Mouse (Mus musculus): Measurements from ENCODE around the gene Dhx35. TPM values are rescaled to one million over a fixed set of nuclear protein-coding genes. Genes with fewer than 3 reads are reported as not detected.

Dhx35 gene
- polyA plus RNA-seq, 1 experiment from 2014 or later, result 11.6 TPM

- Histone ChIP-seq H3K27ac (no peak overlapping the region), H3K9me3 (no peaks in the 10 kb centered on the region), H3K9ac (no peak overlapping the region), H3K4me3 (no peak overlapping the region), H3K4me2 (no peak overlapping the region), H3K36me3 (peaks cover 30% of the 10 kb centered on the region), H3K27me3 (no peaks in the 10 kb centered on the region), H3K4me1 (0 out of 2 replicates have a peak, but pooled peaks cover 3% of the 10 kb centered on the region)
- ATAC-seq (ENCODE audit: insufficient number of reproducible peaks, low FRiP score, low TSS enrichment, low read depth), result no peak
These were observed 21.1 kb downstream of the Dhx35 start for GRCm38 (mm10) chr2:158815686-158816085.

GRCm38 (mm10) chr2:158816239-158816638 lies 21.6 kb downstream of the Dhx35 start:
- H3K4me3 ChIP-seq, result no peak overlapping the region
- H3K27ac ChIP-seq, result no peak overlapping the region
- H3K4me1 ChIP-seq, result 0 out of 2 replicates have a peak, but pooled peaks cover 3% of the 10 kb centered on the region
- 93% methylated on average over 4 of the region's 4 CpGs for WGBS
- no peaks in the 10 kb centered on the region for H3K9me3 ChIP-seq
- no peak overlapping the region for H3K9ac ChIP-seq
- H3K36me3 ChIP-seq, result peaks cover 34% of the 10 kb centered on the region
- no peaks in the 10 kb centered on the region for H3K27me3 ChIP-seq
- ATAC-seq (ENCODE audit: insufficient number of reproducible peaks, low FRiP score, low TSS enrichment, low read depth), result no peak
- no peak overlapping the region for H3K4me2 ChIP-seq

GRCm38 (mm10) chr2:158817708-158818107 lies 23.1 kb downstream of the Dhx35 start:
- Histone ChIP-seq H3K27me3 (no peaks in the 10 kb centered on the region), H3K36me3 (peaks cover 38% of the 10 kb centered on the region)
- 87% methylated on average over 8 of the region's 8 CpGs for WGBS

GRCm38 (mm10) chr2:158828124-158828523 lies 33.5 kb downstream of the Dhx35 start:
- H3K36me3 ChIP-seq, result peaks cover 53% of the 10 kb centered on the region
- no peak overlapping the region for H3K27ac ChIP-seq
- no peaks in the 10 kb centered on the region for H3K9me3 ChIP-seq
- no peak overlapping the region for H3K4me2 ChIP-seq
- 92% methylated on average over 2 of the region's 2 CpGs for WGBS
- H3K4me1 ChIP-seq, result no peaks in the 10 kb centered on the region
- H3K4me3 ChIP-seq, result no peak overlapping the region
- no peak overlapping the region for H3K9ac ChIP-seq
- ATAC-seq (ENCODE audit: insufficient number of reproducible peaks, low FRiP score, low TSS enrichment, low read depth), result no peak
- H3K27me3 ChIP-seq, result no peaks in the 10 kb centered on the region

More at GRCm38 (mm10) chr2:158817708-158818107, 23.1 kb downstream of the Dhx35 start:
- Histone ChIP-seq H3K4me3 (no peak overlapping the region), H3K4me1 (0 out of 2 replicates have a peak, but pooled peaks cover 3% of the 10 kb centered on the region), H3K4me2 (no peak overlapping the region), H3K9ac (no peak overlapping the region), H3K9me3 (no peaks in the 10 kb centered on the region), H3K27ac (no peak overlapping the region)
- no peak for ATAC-seq (ENCODE audit: insufficient number of reproducible peaks, low FRiP score, low TSS enrichment, low read depth)

GRCm38 (mm10) chr2:158829746-158830145 lies 35.1 kb downstream of the Dhx35 start:
- Histone ChIP-seq H3K4me3 (no peak overlapping the region), H3K4me1 (no peaks in the 10 kb centered on the region), H3K27ac (no peak overlapping the region), H3K9ac (no peak overlapping the region), H3K9me3 (no peaks in the 10 kb centered on the region), H3K36me3 (peaks cover 47% of the 10 kb centered on the region), H3K4me2 (no peak overlapping the region), H3K27me3 (no peaks in the 10 kb centered on the region)
- WGBS, result 80% methylated on average over 6 of the region's 6 CpGs
- ATAC-seq (ENCODE audit: insufficient number of reproducible peaks, low FRiP score, low TSS enrichment, low read depth), result no peak

- no peak for ATAC-seq (ENCODE audit: insufficient number of reproducible peaks, low FRiP score, low TSS enrichment, low read depth)
- WGBS, result 78% methylated on average over 5 of the region's 5 CpGs
These were observed 38.6 kb downstream of the Dhx35 start for GRCm38 (mm10) chr2:158833221-158833620.

GRCm38 (mm10) chr2:158833645-158834044 lies 39.0 kb downstream of the Dhx35 start:
- H3K9ac ChIP-seq, result no peak overlapping the region

More at GRCm38 (mm10) chr2:158833221-158833620, 38.6 kb downstream of the Dhx35 start:
- no peak overlapping the region for H3K9ac ChIP-seq
- H3K4me3 ChIP-seq, result no peak overlapping the region
- no peaks in the 10 kb centered on the region for H3K27me3 ChIP-seq
- H3K9me3 ChIP-seq, result no peaks in the 10 kb centered on the region
- H3K4me2 ChIP-seq, result no peak overlapping the region
- no peak overlapping the region for H3K27ac ChIP-seq
- no peaks in the 10 kb centered on the region for H3K4me1 ChIP-seq
- peaks cover 60% of the 10 kb centered on the region for H3K36me3 ChIP-seq

GRCm38 (mm10) chr2:158843287-158843686 lies 48.7 kb downstream of the Dhx35 start:
- H3K9ac ChIP-seq, result no peak overlapping the region

More at GRCm38 (mm10) chr2:158833645-158834044, 39.0 kb downstream of the Dhx35 start:
- no peak overlapping the region for H3K4me2 ChIP-seq
- H3K9me3 ChIP-seq, result no peaks in the 10 kb centered on the region
- WGBS, result 87% methylated on average over 2 of the region's 2 CpGs
- ATAC-seq (ENCODE audit: insufficient number of reproducible peaks, low FRiP score, low TSS enrichment, low read depth), result no peak
- H3K27me3 ChIP-seq, result no peaks in the 10 kb centered on the region
- H3K27ac ChIP-seq, result no peak overlapping the region
- H3K4me1 ChIP-seq, result no peaks in the 10 kb centered on the region
- H3K36me3 ChIP-seq, result peaks cover 56% of the 10 kb centered on the region
- H3K4me3 ChIP-seq, result no peak overlapping the region

GRCm38 (mm10) chr2:158845031-158845430 lies 50.4 kb downstream of the Dhx35 start:
- ATAC-seq (ENCODE audit: insufficient number of reproducible peaks, low FRiP score, low TSS enrichment, low read depth), result no peak
- no peak overlapping the region for H3K9ac ChIP-seq
- no peak overlapping the region for H3K4me2 ChIP-seq
- no peak overlapping the region for H3K4me3 ChIP-seq
- H3K27me3 ChIP-seq, result no peaks in the 10 kb centered on the region
- peaks cover 25% of the 10 kb centered on the region for H3K36me3 ChIP-seq
- 82% methylated on average over 5 of the region's 5 CpGs for WGBS
- H3K9me3 ChIP-seq, result no peaks in the 10 kb centered on the region
- H3K27ac ChIP-seq, result no peak overlapping the region
- H3K4me1 ChIP-seq, result peaks cover 15% of the 10 kb centered on the region

More at GRCm38 (mm10) chr2:158843287-158843686, 48.7 kb downstream of the Dhx35 start:
- Histone ChIP-seq H3K9me3 (no peaks in the 10 kb centered on the region), H3K27me3 (no peaks in the 10 kb centered on the region), H3K4me1 (peaks cover 16% of the 10 kb centered on the region), H3K4me3 (no peak overlapping the region), H3K36me3 (peaks cover 21% of the 10 kb centered on the region), H3K27ac (no peak overlapping the region), H3K4me2 (no peak overlapping the region)
- 46% methylated on average over 5 of the region's 5 CpGs for WGBS
- ATAC-seq (ENCODE audit: insufficient number of reproducible peaks, low FRiP score, low TSS enrichment, low read depth), result no peak

- Histone ChIP-seq H3K9me3 (no peaks in the 10 kb centered on the region), H3K4me1 (peaks cover 9% of the 10 kb centered on the region), H3K4me3 (no peak overlapping the region), H3K27ac (no peak overlapping the region), H3K9ac (no peak overlapping the region), H3K36me3 (peaks cover 17% of the 10 kb centered on the region), H3K4me2 (no peak overlapping the region), H3K27me3 (no peaks in the 10 kb centered on the region)
- WGBS, result 56% methylated on average over 2 of the region's 2 CpGs
- no peak for ATAC-seq (ENCODE audit: insufficient number of reproducible peaks, low FRiP score, low TSS enrichment, low read depth)
These were observed 51.6 kb downstream of the Dhx35 start for GRCm38 (mm10) chr2:158846208-158846607.

- 95% methylated on average over 3 of the region's 3 CpGs for WGBS
- no peak for ATAC-seq (ENCODE audit: insufficient number of reproducible peaks, low FRiP score, low TSS enrichment, low read depth)
These were observed 53.4 kb downstream of the Dhx35 start for GRCm38 (mm10) chr2:158847991-158848390.

GRCm38 (mm10) chr2:158849416-158849815 lies 54.8 kb downstream of the Dhx35 start:
- WGBS, result 78% methylated on average over 9 of the region's 9 CpGs
- no peak overlapping the region for H3K4me3 ChIP-seq
- no peaks in the 10 kb centered on the region for H3K9me3 ChIP-seq
- no peaks in the 10 kb centered on the region for H3K27me3 ChIP-seq
- no peak overlapping the region for H3K4me2 ChIP-seq
- no peak for ATAC-seq (ENCODE audit: insufficient number of reproducible peaks, low FRiP score, low TSS enrichment, low read depth)
- H3K27ac ChIP-seq, result no peak overlapping the region
- H3K9ac ChIP-seq, result no peak overlapping the region
- peaks cover 16% of the 10 kb centered on the region for H3K36me3 ChIP-seq
- no peaks in the 10 kb centered on the region for H3K4me1 ChIP-seq

More at GRCm38 (mm10) chr2:158847991-158848390, 53.4 kb downstream of the Dhx35 start:
- no peak overlapping the region for H3K4me2 ChIP-seq
- H3K9me3 ChIP-seq, result no peaks in the 10 kb centered on the region
- no peaks in the 10 kb centered on the region for H3K27me3 ChIP-seq
- H3K4me1 ChIP-seq, result peaks cover 3% of the 10 kb centered on the region
- H3K4me3 ChIP-seq, result no peak overlapping the region
- H3K27ac ChIP-seq, result no peak overlapping the region
- peaks cover 16% of the 10 kb centered on the region for H3K36me3 ChIP-seq
- no peak overlapping the region for H3K9ac ChIP-seq

GRCm38 (mm10) chr2:158852579-158852978 lies 58.0 kb downstream of the Dhx35 start:
- H3K9ac ChIP-seq, result no peak overlapping the region
- no peaks in the 10 kb centered on the region for H3K27me3 ChIP-seq
- peaks cover 28% of the 10 kb centered on the region for H3K36me3 ChIP-seq
- no peak overlapping the region for H3K4me3 ChIP-seq
- no peak overlapping the region for H3K27ac ChIP-seq
- no peak for ATAC-seq (ENCODE audit: insufficient number of reproducible peaks, low FRiP score, low TSS enrichment, low read depth)
- 0 out of 2 replicates have a peak, but pooled peaks cover 5% of the 10 kb centered on the region for H3K4me1 ChIP-seq
- WGBS, result 38% methylated on average over 2 of the region's 2 CpGs
- H3K4me2 ChIP-seq, result no peak overlapping the region
- no peaks in the 10 kb centered on the region for H3K9me3 ChIP-seq
